Mouse (Mus musculus) midbrain, embryonic 11.5 days (tissue): ENCODE data around the gene Sun3. TPM values are rescaled to one million over a fixed set of nuclear protein-coding genes. Genes with fewer than 3 reads are reported as not detected.

Source experiments
- ATAC-seq: fragments of 200-750 bp; cut with Nextera tagmentation; 2 replicates; pipeline ENCODE4 v1.8.0; 2017; ENCODE audit warnings: moderate TSS enrichment, moderate library complexity; ENCODE audit not compliant: low FRiP score
- DNase-seq: peaks from one replicate; pipeline ENCODE4 v3.0.0; 2015; ENCODE audit warnings: low spot score; ENCODE audit errors: missing footprints
- H3K27ac ChIP-seq: fragments of 300-500 bp; sonication (generic); 2 replicates; pipeline ENCODE4 v1.5.1; 2014; ENCODE audit warnings: low read depth, low read length
- H3K27me3 ChIP-seq: fragments of 300-500 bp; sonication (generic); 2 replicates; pipeline ENCODE4 v1.6.1; 2014; ENCODE audit warnings: mild to moderate bottlenecking, low read length, moderate library complexity, mixed read lengths; ENCODE audit not compliant: control insufficient read depth, insufficient read depth
- H3K36me3 ChIP-seq: fragments of 300-500 bp; sonication (generic); 2 replicates; pipeline ENCODE4 v1.6.1; 2014; ENCODE audit warnings: mild to moderate bottlenecking, low read length, moderate library complexity, mixed read lengths; ENCODE audit not compliant: control insufficient read depth, insufficient read depth
- H3K4me1 ChIP-seq: fragments of 300-500 bp; sonication (generic); 2 replicates; pipeline ENCODE4 v1.6.1; 2014; ENCODE audit warnings: low read length; ENCODE audit not compliant: control insufficient read depth, insufficient read depth
- H3K4me2 ChIP-seq: fragments of 300-500 bp; sonication (generic); 2 replicates; pipeline ENCODE4 v1.6.1; 2014; ENCODE audit warnings: mild to moderate bottlenecking, moderate library complexity
- H3K4me3 ChIP-seq: fragments of 300-500 bp; sonication (generic); 2 replicates; pipeline ENCODE4 v1.5.1; 2014; ENCODE audit warnings: low read depth, low read length
- H3K9ac ChIP-seq: fragments of 300-500 bp; sonication (generic); 2 replicates; pipeline ENCODE4 v1.6.1; 2014; ENCODE audit warnings: low read length
- H3K9me3 ChIP-seq: fragments of 300-500 bp; sonication (generic); 2 replicates; pipeline ENCODE4 v1.6.1; 2016; ENCODE audit warnings: low read length; ENCODE audit not compliant: control insufficient read depth
- WGBS: fragments of 180-500 bp; shearing (Covaris S2); extraction: QIAGEN DNeasy Blood & Tissue Kit; methylation state at CpG from one replicate; pipeline ENCODE4 v1.1.7; 2014; 5-methylcytosine and 5-hydroxymethylcytosine counted together
- polyA plus RNA-seq: library from polyadenylated mRNA; unstranded; fragments of >200 nt; fragmentation: Nextera tagmentation; extraction: Ambion mirVana; gene quantifications from 2 replicates; pipeline ENCODE4 v1.2.1, GENCODE M21; 2014

Sun3 gene
- polyA plus RNA-seq: 0.22 TPM in 1 of 2 replicates, not detected in the other

GRCm38 (mm10) chr11:9048703-9049060, at the start of gene Sun3:
Gene Sun3, minus strand, starts transcription at chr11:9048991.
- DNase-seq (peak; percentile 96), ATAC-seq (peak; percentile 76)
- Histone ChIP-seq H3K4me1 (peaks cover 3% of the 10 kb centered on the region), H3K36me3 (no peaks in the 10 kb centered on the region), H3K9ac (no peak within 1 kb of the TSS; the same call in 1 of the 2 replicates), H3K27me3 (peaks cover 2% of the 10 kb centered on the region; the same call in 1 of the 2 replicates), H3K27ac (no peak within 1 kb of the TSS), H3K9me3 (no peaks in the 10 kb centered on the region), H3K4me2 (peak within 1 kb of the TSS; percentile 74), H3K4me3 (peak within 1 kb of the TSS; percentile 41)
- WGBS: under 1% methylated on average over 18 of the region's 18 CpGs

- no peak for ATAC-seq
- WGBS: 87% methylated on average over 3 of the region's 3 CpGs
- H3K4me1 ChIP-seq: no peaks in the 10 kb centered on the region
These were observed 27.7 kb upstream of the Sun3 start for GRCm38 (mm10) chr11:9076444-9076843.

GRCm38 (mm10) chr11:9060484-9060883, 11.7 kb upstream of the Sun3 start:
- no peak overlapping the region for H3K4me2 ChIP-seq
- no peak for DNase-seq
- ATAC-seq: no peak
- no peaks in the 10 kb centered on the region for H3K36me3 ChIP-seq
- H3K4me3 ChIP-seq: no peak overlapping the region
- H3K4me1 ChIP-seq: no peaks in the 10 kb centered on the region
- no peak overlapping the region for H3K9ac ChIP-seq
- no peaks in the 10 kb centered on the region for H3K9me3 ChIP-seq
- no peak overlapping the region for H3K27ac ChIP-seq
- H3K27me3 ChIP-seq: no peaks in the 10 kb centered on the region
- 82% methylated on average over 5 of the region's 5 CpGs for WGBS

More at GRCm38 (mm10) chr11:9076444-9076843, 27.7 kb upstream of the Sun3 start:
- Histone ChIP-seq H3K27ac (no peak overlapping the region), H3K36me3 (no peaks in the 10 kb centered on the region), H3K4me3 (no peak overlapping the region), H3K27me3 (no peaks in the 10 kb centered on the region), H3K9ac (no peak overlapping the region), H3K4me2 (no peak overlapping the region), H3K9me3 (no peaks in the 10 kb centered on the region)
- no peak for DNase-seq

- Histone ChIP-seq H3K9me3 (no peaks in the 10 kb centered on the region), H3K4me2 (no peak overlapping the region), H3K9ac (no peak overlapping the region), H3K4me3 (no peak overlapping the region), H3K27ac (no peak overlapping the region), H3K27me3 (no peaks in the 10 kb centered on the region), H3K4me1 (no peaks in the 10 kb centered on the region), H3K36me3 (no peaks in the 10 kb centered on the region)
- ATAC-seq: no peak
- DNase-seq: no peak
- WGBS: 79% methylated on average over 1 of the region's 1 CpGs
These were observed 11.2 kb upstream of the Sun3 start for GRCm38 (mm10) chr11:9060029-9060428.

GRCm38 (mm10) chr11:9057711-9058110, 8.9 kb upstream of the Sun3 start:
- DNase-seq: no peak
- H3K27ac ChIP-seq: no peak overlapping the region
- no peak overlapping the region for H3K9ac ChIP-seq
- H3K9me3 ChIP-seq: no peaks in the 10 kb centered on the region
- 85% methylated on average over 4 of the region's 4 CpGs for WGBS
- H3K27me3 ChIP-seq: no peaks in the 10 kb centered on the region
- H3K4me3 ChIP-seq: no peak overlapping the region
- H3K4me2 ChIP-seq: no peak overlapping the region
- no peak for ATAC-seq
- H3K4me1 ChIP-seq: no peaks in the 10 kb centered on the region
- H3K36me3 ChIP-seq: no peaks in the 10 kb centered on the region

GRCm38 (mm10) chr11:9056937-9057336, 8.1 kb upstream of the Sun3 start:
- H3K4me2 ChIP-seq: no peak overlapping the region
- no peak for ATAC-seq

GRCm38 (mm10) chr11:9051895-9052294, 3.1 kb upstream of the Sun3 start:
- Histone ChIP-seq H3K27ac (no peak overlapping the region), H3K4me3 (no peak overlapping the region), H3K36me3 (no peaks in the 10 kb centered on the region), H3K9me3 (no peaks in the 10 kb centered on the region), H3K27me3 (peaks cover 2% of the 10 kb centered on the region; the same call in 1 of the 2 replicates), H3K4me1 (peaks cover 3% of the 10 kb centered on the region), H3K4me2 (no peak overlapping the region), H3K9ac (no peak overlapping the region)
- no peak for DNase-seq
- no peak for ATAC-seq
- 80% methylated on average over 2 of the region's 2 CpGs for WGBS

More at GRCm38 (mm10) chr11:9056937-9057336, 8.1 kb upstream of the Sun3 start:
- 77% methylated on average over 2 of the region's 2 CpGs for WGBS
- H3K27me3 ChIP-seq: no peaks in the 10 kb centered on the region
- no peak overlapping the region for H3K27ac ChIP-seq
- H3K9ac ChIP-seq: no peak overlapping the region
- no peaks in the 10 kb centered on the region for H3K9me3 ChIP-seq
- no peak overlapping the region for H3K4me3 ChIP-seq
- DNase-seq: no peak
- H3K4me1 ChIP-seq: no peaks in the 10 kb centered on the region
- no peaks in the 10 kb centered on the region for H3K36me3 ChIP-seq

GRCm38 (mm10) chr11:9050241-9050640, 1.4 kb upstream of the Sun3 start:
- Histone ChIP-seq H3K9ac (no peak overlapping the region), H3K27me3 (peaks cover 2% of the 10 kb centered on the region; the same call in 1 of the 2 replicates), H3K4me1 (peaks cover 3% of the 10 kb centered on the region), H3K9me3 (no peaks in the 10 kb centered on the region), H3K27ac (no peak overlapping the region), H3K4me3 (no peak overlapping the region), H3K36me3 (no peaks in the 10 kb centered on the region), H3K4me2 (no peak overlapping the region)
- 80% methylated on average over 4 of the region's 4 CpGs for WGBS
- DNase-seq: no peak
- no peak for ATAC-seq

GRCm38 (mm10) chr11:9048011-9048702, 634 bp downstream of the Sun3 start, which contains the start of gene Gm11992:
Gene Gm11992, plus strand, starts transcription at chr11:9048594.
- ATAC-seq (peak; percentile 100), DNase-seq (no peak)
- Histone ChIP-seq H3K4me2 (peak within 1 kb of the TSS; percentile 74), H3K4me3 (peak within 1 kb of the TSS; percentile 41), H3K36me3 (no peaks in the 10 kb centered on the region), H3K27ac (no peak within 1 kb of the TSS), H3K9ac (no peak within 1 kb of the TSS; the same call in 1 of the 2 replicates), H3K27me3 (peaks cover 2% of the 10 kb centered on the region; the same call in 1 of the 2 replicates), H3K9me3 (no peaks in the 10 kb centered on the region), H3K4me1 (peaks cover 3% of the 10 kb centered on the region)
- WGBS: 6% methylated on average over 21 of the region's 21 CpGs
